Mouse (Mus musculus) spleen, adult 2 months (tissue): ENCODE data around the gene Prdm1.

Source experiments
- CTCF ChIP-seq: fragments of 200-500 bp; IDR thresholded peaks from 2 replicates; pipeline ENCODE4 v1.5.1; 2011; ENCODE audit warnings: mild to moderate bottlenecking, inconsistent platforms; ENCODE audit not compliant: insufficient read depth, insufficient read length, insufficient replicate concordance; ENCODE audit errors: extremely low read depth
- POLR2A ChIP-seq: fragments of 200-500 bp; IDR thresholded peaks from 2 replicates; pipeline ENCODE4 v1.6.1; 2011; ENCODE audit warnings: low read depth, low read length, inconsistent platforms

GRCm38 (mm10) chr10:44427891-44428361 lies 100.4 kb downstream of the Prdm1 start:
- TF ChIP-seq POLR2A (no peak), CTCF (no peak)
